Mouse (Mus musculus) heart, adult 2 months (tissue): ENCODE data around the gene Gm27235.

ENCODE experiments used
- CTCF ChIP-seq: fragments of 200-600 bp; IDR thresholded peaks from 2 replicates; pipeline ENCODE4 v1.8.1; 2022; ENCODE audit warnings: antibody characterized with exemption, mild to moderate bottlenecking, moderate library complexity
- POLR2A ChIP-seq: fragments of 200-500 bp; IDR thresholded peaks from 2 replicates; pipeline ENCODE4 v1.6.1; 2011; ENCODE audit warnings: mild to moderate bottlenecking, low read depth, low read length, control low read depth; ENCODE audit not compliant: insufficient read depth

- TF ChIP-seq POLR2A, result no peak
- no peak for TF ChIP-seq CTCF
Observed at GRCm38 (mm10) chr9:35798146-35798545, 8.2 kb upstream of the Gm27235 start.
